Mouse (Mus musculus) large intestine, adult 2 months (tissue): ENCODE data around the gene Zdhhc19. TPM values are rescaled to one million over a fixed set of nuclear protein-coding genes. Genes with fewer than 3 reads are reported as not detected.

Experiments used
- DNase-seq: peaks from one replicate; pipeline ENCODE4 v3.0.0-alpha.2; 2012; ENCODE audit warnings: low read depth, low spot score
- WGBS: fragments of 180-500 bp; shearing (Covaris S2); methylation state at CpG from one replicate; pipeline ENCODE4 v1.1.7; 2018; 5-methylcytosine and 5-hydroxymethylcytosine counted together
- polyA plus RNA-seq: library from polyadenylated mRNA; depleted of rRNA; stranded (reverse); fragments of >200 nt; gene quantifications from 2 replicates; pipeline ENCODE4 v1.2.3, GENCODE M21; 2012; rRNA removed

Gene Zdhhc19
- polyA plus RNA-seq, 1 experiment: 3.1 TPM

DNA sequence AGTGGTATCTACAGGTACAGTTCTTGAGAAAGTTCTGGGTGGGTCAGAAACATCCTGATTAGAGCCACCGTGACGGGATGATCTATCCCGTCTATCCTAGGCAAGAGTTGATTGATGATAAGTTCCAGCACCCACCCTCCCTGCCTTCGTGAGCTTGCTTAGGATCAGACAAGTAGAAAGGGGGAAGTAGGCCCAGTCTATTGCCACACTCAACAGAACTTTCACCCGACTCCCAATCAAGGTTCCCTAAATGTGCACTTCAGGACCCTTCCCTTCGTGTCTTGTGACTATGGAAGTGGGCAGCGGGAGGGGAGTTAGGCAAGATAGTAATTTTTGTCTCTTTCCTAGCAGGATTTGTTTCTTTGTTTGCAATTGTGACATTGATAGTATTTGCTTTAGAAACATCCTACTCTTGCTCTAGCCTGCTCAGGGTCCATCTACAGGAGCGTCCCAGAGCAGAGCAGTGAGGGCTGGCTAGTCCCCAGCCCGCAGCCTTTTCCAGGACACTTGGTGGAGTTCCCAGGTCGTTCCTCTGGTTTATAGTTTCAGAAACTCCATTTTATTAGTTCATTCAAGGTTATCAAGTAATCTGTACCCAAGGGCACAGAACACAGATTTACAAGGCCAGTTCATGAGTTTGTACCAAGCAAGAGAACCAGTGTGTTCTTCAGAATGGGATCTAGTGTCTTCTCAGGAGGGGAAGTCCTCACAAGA lies 99.2 kb downstream of the Zdhhc19 start:
- WGBS: 81% methylated on average over 10 of the region's 10 CpGs

GRCm38 (mm10) chr16:32597909-32598381 lies 101.9 kb downstream of the Zdhhc19 start:
- DNase-seq: no peak
- 36% methylated on average over 4 of the region's 4 CpGs for WGBS

More for the DNA sequence above, 99.2 kb downstream of the Zdhhc19 start:
- no peak for DNase-seq

DNA sequence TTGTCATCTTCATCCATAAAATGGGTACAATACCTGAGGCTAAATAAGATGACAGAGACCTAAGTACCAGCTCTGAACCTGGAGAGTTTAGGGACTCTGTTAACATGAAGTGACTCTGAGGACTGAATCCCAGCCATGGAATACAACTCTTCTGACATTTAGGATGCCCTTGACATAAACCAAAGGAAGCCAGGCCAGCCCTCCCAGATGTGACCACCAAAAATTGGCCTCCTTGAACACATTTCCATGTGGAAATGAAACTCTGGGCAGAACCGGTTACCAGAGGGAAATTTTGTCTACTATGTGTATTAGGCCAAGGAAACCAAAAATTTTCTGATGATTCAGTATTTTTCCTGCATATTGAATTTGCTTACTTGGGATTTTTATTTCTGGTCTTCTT lies 103.1 kb downstream of the Zdhhc19 start:
- WGBS: 85% methylated on average over 1 of the region's 1 CpGs

DNA sequence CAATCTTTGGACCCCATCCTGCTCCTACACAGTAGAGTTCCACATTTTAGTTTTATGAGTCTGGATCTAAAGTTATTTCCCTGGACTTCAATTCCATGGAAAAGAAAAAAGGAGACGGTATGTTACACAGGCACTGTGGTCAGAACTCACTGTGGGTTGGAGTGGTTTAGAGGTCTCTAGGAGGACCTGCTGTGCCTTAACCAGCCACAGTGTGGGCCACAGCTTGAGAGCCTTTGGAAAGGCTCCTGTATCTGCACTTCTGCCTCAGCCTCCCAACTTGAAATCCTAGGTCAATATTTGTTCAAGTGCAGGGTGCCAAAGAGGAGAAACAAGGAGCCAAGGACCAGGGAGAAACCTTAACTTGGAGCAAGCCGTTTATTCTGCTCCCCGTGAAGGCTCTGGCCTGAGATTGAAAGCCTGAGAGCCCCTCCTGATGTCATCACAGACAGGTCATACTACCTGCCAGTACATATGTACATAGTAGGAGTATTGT lies 106.2 kb downstream of the Zdhhc19 start:
- 46% methylated on average over 3 of the region's 3 CpGs for WGBS
- no peak for DNase-seq

More for the DNA sequence above, 103.1 kb downstream of the Zdhhc19 start:
- DNase-seq: no peak

GRCm38 (mm10) chr16:32607562-32608343 lies 111.7 kb downstream of the Zdhhc19 start:
- DNase-seq: no peak

DNA sequence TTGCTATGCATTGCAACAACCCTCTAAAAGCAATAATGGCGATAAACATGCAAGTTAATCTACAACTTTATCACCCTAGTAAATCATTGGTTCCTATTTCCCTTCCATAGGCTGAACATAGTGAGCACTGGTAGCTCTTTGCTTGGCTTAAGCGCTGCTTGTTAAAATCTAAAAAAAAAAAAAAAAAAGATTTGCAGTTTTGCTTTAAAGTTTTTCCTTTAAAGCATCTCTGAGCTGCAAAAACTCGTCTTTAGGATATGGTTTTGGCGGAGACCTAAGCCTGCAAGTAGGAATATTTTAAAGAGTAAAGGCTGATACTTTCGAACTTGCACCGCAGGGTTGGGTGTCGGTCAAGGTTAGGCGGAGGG lies 112.3 kb downstream of the Zdhhc19 start:
- 3% methylated on average over 8 of the region's 8 CpGs for WGBS
- peak; percentile 71 for DNase-seq

More at GRCm38 (mm10) chr16:32607562-32608343, 111.7 kb downstream of the Zdhhc19 start:
- WGBS: 24% methylated on average over 7 of the region's 7 CpGs

- under 1% methylated on average over 73 of the region's 73 CpGs for WGBS
- peak; percentile 95 for DNase-seq
These were observed 112.8 kb downstream of the Zdhhc19 start, which contains the start of gene Tfrc for GRCm38 (mm10) chr16:32608712-32609400. TSS of gene Tfrc (plus strand) at chr16:32608920.

DNA sequence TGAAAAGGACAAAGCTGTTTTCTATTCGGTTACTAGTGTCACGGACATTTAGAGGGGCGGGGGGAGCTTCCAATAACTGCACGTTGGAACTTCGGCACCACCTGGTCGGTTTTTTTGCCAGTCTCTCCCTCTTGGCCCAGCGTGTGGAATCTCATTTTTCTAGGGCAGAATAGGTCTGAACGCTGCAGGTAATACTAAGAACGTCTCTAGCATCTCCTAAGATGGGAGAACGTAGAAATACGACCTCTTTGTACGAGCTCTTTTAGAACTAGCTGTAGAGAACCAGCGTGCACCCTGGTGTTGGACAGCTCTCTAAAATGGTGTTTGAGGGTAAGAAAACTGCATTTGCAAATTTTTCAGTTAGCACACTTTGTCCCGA lies 113.3 kb downstream of the Zdhhc19 start:
- no peak for DNase-seq
- under 1% methylated on average over 14 of the region's 14 CpGs for WGBS

DNA sequence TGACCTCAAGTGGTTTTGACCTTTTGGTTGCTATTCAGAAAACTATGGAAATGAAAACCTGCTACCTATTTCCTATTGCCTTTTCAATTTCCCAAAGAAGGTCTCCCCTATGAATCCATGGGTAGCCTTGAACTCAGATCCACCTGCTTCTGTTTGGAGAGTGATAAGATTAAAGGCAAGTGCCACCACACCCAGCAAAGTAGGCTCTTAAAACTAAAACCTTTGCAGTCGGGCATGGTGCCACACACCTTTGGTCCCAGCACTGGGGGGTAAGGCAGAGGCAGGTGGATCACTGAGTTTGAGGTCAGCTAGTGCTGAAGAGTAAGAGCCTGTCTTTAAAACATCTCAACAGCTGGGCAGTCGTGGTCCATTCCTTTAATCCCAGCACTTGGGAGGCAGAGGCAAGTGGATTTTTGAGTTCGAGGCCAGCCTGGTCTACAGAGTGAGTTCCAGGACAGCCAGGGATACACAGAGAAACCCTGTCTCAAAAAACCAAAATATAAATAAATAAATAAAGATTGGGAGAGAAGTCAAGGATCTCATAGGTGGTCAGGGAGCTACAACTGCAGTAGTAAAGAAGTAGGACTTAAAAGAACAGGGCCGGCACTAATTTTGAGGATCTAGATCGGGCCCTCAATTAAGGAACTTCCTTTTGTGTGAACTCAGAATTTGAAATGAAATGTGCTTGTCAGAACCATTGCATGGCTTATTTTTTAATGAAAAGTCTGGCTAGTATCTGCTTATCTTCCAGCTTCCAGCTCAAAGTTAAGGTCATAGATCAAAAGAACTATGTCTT lies 114.6 kb downstream of the Zdhhc19 start:
- DNase-seq: peak; percentile 64
- WGBS: 26% methylated on average over 5 of the region's 5 CpGs

Other genes starting within 250 kb of the Zdhhc19 start
- 3.0 and 3.6 TPM in 2 replicates for gene Fbxo45, start 249.1 kb upstream of the Zdhhc19 start, polyA plus RNA-seq
- gene Wdr53, start 249.0 kb upstream of the Zdhhc19 start, polyA plus RNA-seq: 3.7 and 3.9 TPM in 2 replicates
- gene Smco1, start 224.8 kb upstream of the Zdhhc19 start, polyA plus RNA-seq: not detected in 2 replicates
- 4.5 and 7.6 TPM in 2 replicates for gene Rnf168, start 218.8 kb upstream of the Zdhhc19 start, polyA plus RNA-seq
- 2.1 and 10.0 TPM in 2 replicates for gene Ubxn7, start 164.0 kb upstream of the Zdhhc19 start, polyA plus RNA-seq
- 0.45 and 0.84 TPM in 2 replicates for gene Tm4sf19, start 95.8 kb upstream of the Zdhhc19 start, polyA plus RNA-seq
- 2.4 and 3.2 TPM in 2 replicates for gene Tctex1d2, start 76.6 kb upstream of the Zdhhc19 start, polyA plus RNA-seq
- gene Pcyt1a, start 65.3 kb upstream of the Zdhhc19 start, polyA plus RNA-seq: 24.5 and 73.7 TPM in 2 replicates
- 838 and 1,191 TPM in 2 replicates for gene Slc51a, start 8.4 kb upstream of the Zdhhc19 start, polyA plus RNA-seq
- 21.1 and 22.8 TPM in 2 replicates for gene Tfrc, start 112.7 kb downstream of the Zdhhc19 start, polyA plus RNA-seq
- 38.2 and 53.6 TPM in 2 replicates for gene Tnk2, start 147.6 kb downstream of the Zdhhc19 start, polyA plus RNA-seq
- 26.7 and 51.7 TPM in 2 replicates for gene Muc4, start 239.6 kb downstream of the Zdhhc19 start, polyA plus RNA-seq